Comparison of ENCODE assay signal across 10 mouse cellular contexts in genomic region chr19:18974796-18975660, GRCm38 (mm10).
DNase-seq lines count a peak whose midpoint lies in the region; ATAC-seq and TF ChIP-seq lines count a peak whose summit lies in the region.
"Had no signal": no experiment of that assay in that cellular context is flagged by ENCODE, and none has a peak within 500 bp of the region (broad histone marks: within the 10 kb centered on the region; RNA-seq: fewer than 3 reads in every experiment).

No protein-coding gene starts in this region.

- H3K9ac ChIP-seq in limb, embryonic 11.5 days (ENCODE audit: low read length) = no peak overlapping the region
- H3K9ac ChIP-seq in neural tube, embryonic 13.5 days = no peak overlapping the region
- H3K9ac ChIP-seq: embryonic facial prominence, embryonic 12.5 days; liver, embryonic 15.5 days had no signal

- 48% methylated on average over 5 of the region's 5 CpGs for WGBS in limb, embryonic 11.5 days
- WGBS in limb, embryonic 10.5 days = 55% methylated on average over 5 of the region's 5 CpGs
- 67% methylated on average over 5 of the region's 5 CpGs for WGBS in neural tube, embryonic 13.5 days
- 66% methylated on average over 5 of the region's 5 CpGs for WGBS in thymus, adult 2 months

- H3K4me1 ChIP-seq in limb, embryonic 11.5 days (ENCODE audit: control insufficient read depth, insufficient read depth, low read length) = no peaks in the 10 kb centered on the region
- H3K4me1 ChIP-seq in limb, embryonic 10.5 days = peaks cover 2% of the 10 kb centered on the region; the same call in 1 of the 2 replicates
- no peaks in the 10 kb centered on the region for H3K4me1 ChIP-seq in neural tube, embryonic 13.5 days (replicated peaks)
- no peaks in the 10 kb centered on the region for H3K4me1 ChIP-seq in thymus, adult 2 months (replicated peaks; ENCODE audit: control insufficient read depth, insufficient read depth, low read length)
- H3K4me1 ChIP-seq: embryonic facial prominence, embryonic 12.5 days; liver, embryonic 15.5 days had no signal

- H3K4me3 ChIP-seq in limb, embryonic 11.5 days (ENCODE audit: low read depth, low read length) = no peak overlapping the region
- no peak overlapping the region for H3K4me3 ChIP-seq in limb, embryonic 10.5 days
- no peak overlapping the region for H3K4me3 ChIP-seq in neural tube, embryonic 13.5 days
- H3K4me3 ChIP-seq in thymus, adult 2 months (ENCODE audit: control insufficient read depth, insufficient read depth, low read length) = no peak overlapping the region
- H3K4me3 ChIP-seq: embryonic facial prominence, embryonic 12.5 days; liver, embryonic 15.5 days had no signal

- H3K36me3 ChIP-seq in limb, embryonic 11.5 days (ENCODE audit: control insufficient read depth, insufficient read depth, low read length) = no peaks in the 10 kb centered on the region
- no peaks in the 10 kb centered on the region for H3K36me3 ChIP-seq in limb, embryonic 10.5 days
- H3K36me3 ChIP-seq in neural tube, embryonic 13.5 days = no peaks in the 10 kb centered on the region
- H3K36me3 ChIP-seq in thymus, adult 2 months (ENCODE audit: control insufficient read depth, insufficient read depth, low read length) = no peaks in the 10 kb centered on the region
- H3K36me3 ChIP-seq: embryonic facial prominence, embryonic 12.5 days; liver, embryonic 15.5 days had no signal

- H3K27me3 ChIP-seq in limb, embryonic 11.5 days (ENCODE audit: control insufficient read depth, insufficient read depth, low read length) = no peaks in the 10 kb centered on the region
- no peaks in the 10 kb centered on the region for H3K27me3 ChIP-seq in limb, embryonic 10.5 days (ENCODE audit: low read depth, poor library complexity, severe bottlenecking)
- no peaks in the 10 kb centered on the region for H3K27me3 ChIP-seq in neural tube, embryonic 13.5 days
- H3K27me3 ChIP-seq in thymus, adult 2 months (ENCODE audit: control insufficient read depth, insufficient read depth, low read length) = no peaks in the 10 kb centered on the region
- H3K27me3 ChIP-seq: embryonic facial prominence, embryonic 12.5 days; liver, embryonic 15.5 days had no signal

- no peak for ATAC-seq in limb, embryonic 11.5 days (ENCODE audit: insufficient number of reproducible peaks, low FRiP score, low TSS enrichment, low read depth)
- peak; percentile 79; the same call in 1 of the 2 replicates for ATAC-seq in neural tube, embryonic 13.5 days (ENCODE audit: low read depth)

- no peak overlapping the region for H3K4me2 ChIP-seq in limb, embryonic 11.5 days (ENCODE audit: low read depth, severe bottlenecking)
- no peak overlapping the region for H3K4me2 ChIP-seq in neural tube, embryonic 13.5 days
- H3K4me2 ChIP-seq: embryonic facial prominence, embryonic 12.5 days; liver, embryonic 15.5 days had no signal

- TF ChIP-seq CTCF in thymus, adult 2 months (IDR thresholded peaks at IDR 0.05; ENCODE audit: borderline replicate concordance, control insufficient read depth, extremely low read depth, insufficient read depth, low read length, poor library complexity) = no peak

- no peak for TF ChIP-seq POLR2A in thymus, adult 2 months (IDR thresholded peaks at IDR 0.05; ENCODE audit: control insufficient read depth, extremely low read depth, insufficient read depth, low read length, poor library complexity)

- H3K9me3 ChIP-seq in limb, embryonic 11.5 days (ENCODE audit: control insufficient read depth, low read length) = no peaks in the 10 kb centered on the region
- no peaks in the 10 kb centered on the region for H3K9me3 ChIP-seq in limb, embryonic 10.5 days (replicated peaks)
- no peaks in the 10 kb centered on the region for H3K9me3 ChIP-seq in neural tube, embryonic 13.5 days
- H3K9me3 ChIP-seq: embryonic facial prominence, embryonic 12.5 days; liver, embryonic 15.5 days had no signal

- DNase-seq in limb, embryonic 11.5 days (ENCODE audit: low spot score) = peak; percentile 42
- DNase-seq in limb, embryonic 10.5 days (ENCODE audit: low spot score) = no peak
- peak; percentile 83 for DNase-seq in adipocyte (ENCODE audit: low spot score)
- peak; percentile 54 for DNase-seq in forelimb bud, embryonic 11.5 days (ENCODE audit: low read depth, low spot score)
- DNase-seq in layer of hippocampus, postnatal 10 days (ENCODE audit: low spot score in 2 of 2) = peak; percentile 30 to 61
- no peak for DNase-seq in thymus, adult 2 months
- no peak for DNase-seq in B cell, adult 2 months

- H3K27ac ChIP-seq in limb, embryonic 11.5 days (replicated peaks; ENCODE audit: low read depth, low read length) = no peak overlapping the region
- no peak overlapping the region for H3K27ac ChIP-seq in limb, embryonic 10.5 days
- no peak overlapping the region for H3K27ac ChIP-seq in neural tube, embryonic 13.5 days (replicated peaks)
- no peak overlapping the region for H3K27ac ChIP-seq in thymus, adult 2 months (ENCODE audit: control insufficient read depth, insufficient read depth, low read length)
- H3K27ac ChIP-seq: embryonic facial prominence, embryonic 12.5 days; liver, embryonic 15.5 days had no signal

Comparison
In these comparisons a context has a peak if more than half of its experiments do, and no peak if none do; other contexts are left out.
1. DNase-seq: peak in limb, embryonic 11.5 days (single experiment), adipocyte (single experiment), forelimb bud, embryonic 11.5 days (single experiment) and layer of hippocampus, postnatal 10 days (2 of 2); none in limb, embryonic 10.5 days (single experiment), thymus, adult 2 months (single experiment) and B cell, adult 2 months (0 of 2).